Mouse (Mus musculus) liver, embryonic 14.5 days (tissue): ENCODE data around the gene Grin2b.

Experiments used
- CTCF ChIP-seq: IDR thresholded peaks from 2 replicates; pipeline ENCODE4 v1.5.1; 2016; ENCODE audit warnings: antibody characterized with exemption, low read depth, control low read depth
- EP300 ChIP-seq: IDR thresholded peaks from 2 replicates; pipeline ENCODE4 v1.6.1; 2016; ENCODE audit warnings: antibody characterized with exemption, low read depth

DNA sequence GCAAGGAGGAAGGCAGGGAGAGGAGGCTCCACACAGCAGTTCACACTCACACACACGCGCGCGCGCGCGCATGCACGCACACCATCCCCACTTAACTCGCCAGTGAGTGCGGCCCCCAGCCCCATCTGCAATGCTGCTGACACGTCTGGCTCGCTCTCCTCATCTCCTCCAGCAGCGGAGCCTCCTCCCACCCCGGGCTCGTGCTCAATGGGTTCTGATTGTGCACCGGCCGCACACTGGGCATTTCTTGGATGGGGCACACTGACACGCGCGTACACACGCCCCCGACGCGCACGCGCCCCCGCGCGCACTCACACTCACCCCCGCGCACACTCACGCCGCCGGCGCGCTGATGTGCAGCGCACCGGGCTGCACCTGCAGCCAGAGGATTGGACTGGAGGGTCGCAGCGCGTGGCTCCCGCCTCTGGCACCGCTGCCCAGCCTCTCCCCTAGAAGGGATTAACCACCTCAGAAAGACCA, 1.1 kb downstream of the Grin2b start:
- TF ChIP-seq CTCF (no peak), EP300 (no peak)
